24 mouse cellular contexts compared by ENCODE assay signal in the genomic region with DNA sequence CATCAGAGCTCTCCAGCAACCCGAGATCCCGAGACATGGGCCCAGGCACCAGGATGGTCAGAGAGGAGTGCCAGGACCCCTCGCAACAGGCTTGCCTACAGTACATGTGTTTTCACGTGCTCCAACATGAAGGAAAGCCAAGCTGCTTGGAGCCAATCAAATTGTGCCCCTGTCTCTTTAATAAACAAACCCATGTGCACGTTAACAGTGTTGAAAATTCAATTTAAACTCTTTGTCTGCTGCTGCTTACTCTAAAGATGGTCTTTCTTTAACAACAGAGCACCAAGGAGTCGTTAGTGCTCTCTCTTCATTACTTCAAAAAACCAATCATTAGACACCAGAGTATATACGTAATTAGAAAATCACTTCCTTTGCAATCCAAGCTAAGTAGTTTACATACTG. TPM values are rescaled to one million over a fixed set of nuclear protein-coding genes. Genes with fewer than 3 reads are reported as not detected.
DNase-seq lines count a peak whose midpoint lies in the region; ATAC-seq and TF ChIP-seq lines count a peak whose summit lies in the region.
"Had no signal": no experiment of that assay in that cellular context is flagged by ENCODE, and none has a peak within 500 bp of the region (broad histone marks: within the 10 kb centered on the region; RNA-seq: fewer than 3 reads in every experiment).

No protein-coding gene starts in this region.

- peak overlapping the region; percentile 35; the same call in 1 of the 2 replicates for H3K27ac ChIP-seq in neural tube, embryonic 13.5 days (replicated peaks)
- H3K27ac ChIP-seq in forebrain, embryonic 13.5 days = peak overlapping the region; percentile 52; the same call in 1 of the 2 replicates
- 0 out of 2 replicates have a peak overlapping the region, but pooled peaks have one; percentile 4 for H3K27ac ChIP-seq in hindbrain, embryonic 15.5 days (replicated peaks)
- H3K27ac ChIP-seq in kidney, embryonic 15.5 days = no peak overlapping the region
- H3K27ac ChIP-seq in lung, postnatal 0 days (ENCODE audit: low read length) = no peak overlapping the region
- H3K27ac ChIP-seq: neural tube, embryonic 12.5 days had no signal

- H3K9me3 ChIP-seq in neural tube, embryonic 13.5 days = no peaks in the 10 kb centered on the region
- H3K9me3 ChIP-seq in forebrain, embryonic 13.5 days (replicated peaks) = no peaks in the 10 kb centered on the region
- H3K9me3 ChIP-seq in hindbrain, embryonic 15.5 days = no peaks in the 10 kb centered on the region
- no peaks in the 10 kb centered on the region for H3K9me3 ChIP-seq in kidney, embryonic 15.5 days (replicated peaks)
- no peaks in the 10 kb centered on the region for H3K9me3 ChIP-seq in lung, postnatal 0 days (ENCODE audit: low read length)
- H3K9me3 ChIP-seq: heart, embryonic 12.5 days; neural tube, embryonic 12.5 days had no signal

- peak overlapping the region; percentile 11; the same call in 1 of the 2 replicates for H3K4me2 ChIP-seq in neural tube, embryonic 13.5 days
- peak overlapping the region; percentile 37 for H3K4me2 ChIP-seq in forebrain, embryonic 13.5 days
- no peak overlapping the region; the same call in 1 of the 2 replicates for H3K4me2 ChIP-seq in hindbrain, embryonic 15.5 days
- H3K4me2 ChIP-seq in kidney, embryonic 15.5 days = no peak overlapping the region
- no peak overlapping the region for H3K4me2 ChIP-seq in lung, postnatal 0 days (replicated peaks; ENCODE audit: low read depth, low read length)
- H3K4me2 ChIP-seq: heart, embryonic 12.5 days; midbrain, embryonic 11.5 days; neural tube, embryonic 12.5 days had no signal

- no peaks in the 10 kb centered on the region for H3K36me3 ChIP-seq in neural tube, embryonic 13.5 days
- no peaks in the 10 kb centered on the region for H3K36me3 ChIP-seq in forebrain, embryonic 13.5 days (ENCODE audit: poor library complexity, severe bottlenecking)
- no peaks in the 10 kb centered on the region for H3K36me3 ChIP-seq in hindbrain, embryonic 15.5 days
- H3K36me3 ChIP-seq in kidney, embryonic 15.5 days = no peaks in the 10 kb centered on the region
- H3K36me3 ChIP-seq in lung, postnatal 0 days (ENCODE audit: insufficient read depth, low read length) = no peaks in the 10 kb centered on the region
- H3K36me3 ChIP-seq: heart, embryonic 12.5 days; neural tube, embryonic 12.5 days had no signal

- no peak for TF ChIP-seq EP300 in lung, postnatal 0 days (IDR thresholded peaks at IDR 0.05)

- H3K9ac ChIP-seq in neural tube, embryonic 13.5 days = no peak overlapping the region
- no peak overlapping the region for H3K9ac ChIP-seq in forebrain, embryonic 13.5 days
- no peak overlapping the region for H3K9ac ChIP-seq in hindbrain, embryonic 15.5 days
- H3K9ac ChIP-seq in kidney, embryonic 15.5 days = no peak overlapping the region
- H3K9ac ChIP-seq in lung, postnatal 0 days (replicated peaks; ENCODE audit: low read depth) = no peak overlapping the region
- H3K9ac ChIP-seq: heart, embryonic 12.5 days; neural tube, embryonic 12.5 days had no signal

- H3K4me3 ChIP-seq in neural tube, embryonic 13.5 days = no peak overlapping the region
- H3K4me3 ChIP-seq in forebrain, embryonic 13.5 days = no peak overlapping the region
- H3K4me3 ChIP-seq in hindbrain, embryonic 15.5 days = no peak overlapping the region
- H3K4me3 ChIP-seq in kidney, embryonic 15.5 days (replicated peaks) = no peak overlapping the region
- no peak overlapping the region for H3K4me3 ChIP-seq in lung, postnatal 0 days (ENCODE audit: low read depth, low read length)
- H3K4me3 ChIP-seq: heart, embryonic 12.5 days; neural tube, embryonic 12.5 days had no signal

- ATAC-seq in neural tube, embryonic 13.5 days (ENCODE audit: low read depth) = peak; percentile 62
- ATAC-seq in forebrain, embryonic 13.5 days = peak; percentile 54; the same call in 1 of the 2 replicates
- ATAC-seq in hindbrain, embryonic 15.5 days (ENCODE audit: low FRiP score, low read depth) = peak; percentile 65; the same call in 1 of the 2 replicates
- ATAC-seq in kidney, embryonic 15.5 days (replicated peaks; ENCODE audit: low FRiP score) = no peak
- ATAC-seq in lung, postnatal 0 days = no peak
- ATAC-seq: activated CD4-positive, CD25-positive, alpha-beta regulatory T cell, adult 4 months had no signal

- 48% methylated on average over 7 of the region's 7 CpGs for WGBS in neural tube, embryonic 13.5 days
- WGBS in forebrain, embryonic 13.5 days = 28% methylated on average over 7 of the region's 7 CpGs
- WGBS in hindbrain, embryonic 15.5 days = 46% methylated on average over 7 of the region's 7 CpGs
- WGBS in kidney, embryonic 15.5 days = 67% methylated on average over 7 of the region's 7 CpGs
- 68% methylated on average over 7 of the region's 7 CpGs for WGBS in lung, postnatal 0 days

- TF ChIP-seq CTCF in lung, postnatal 0 days (IDR thresholded peaks at IDR 0.05) = no peak

- H3K4me1 ChIP-seq in neural tube, embryonic 13.5 days (replicated peaks) = peaks cover 51% of the 10 kb centered on the region
- H3K4me1 ChIP-seq in forebrain, embryonic 13.5 days = peaks cover 68% of the 10 kb centered on the region
- H3K4me1 ChIP-seq in hindbrain, embryonic 15.5 days (replicated peaks) = peaks cover 41% of the 10 kb centered on the region
- H3K4me1 ChIP-seq in kidney, embryonic 15.5 days = no peaks in the 10 kb centered on the region
- H3K4me1 ChIP-seq in lung, postnatal 0 days (ENCODE audit: insufficient read depth, low read depth, low read length) = no peaks in the 10 kb centered on the region

- H3K27me3 ChIP-seq in neural tube, embryonic 13.5 days = no peaks in the 10 kb centered on the region
- no peaks in the 10 kb centered on the region for H3K27me3 ChIP-seq in forebrain, embryonic 13.5 days
- no peaks in the 10 kb centered on the region for H3K27me3 ChIP-seq in hindbrain, embryonic 15.5 days
- no peaks in the 10 kb centered on the region; the same call in 1 of the 2 replicates for H3K27me3 ChIP-seq in kidney, embryonic 15.5 days
- H3K27me3 ChIP-seq in lung, postnatal 0 days (replicated peaks; ENCODE audit: insufficient read depth, low read length) = no peaks in the 10 kb centered on the region
- H3K27me3 ChIP-seq: neural tube, embryonic 12.5 days had no signal

- no peak for DNase-seq in neural tube, embryonic 10.5 days (ENCODE audit: extremely low spot score, low spot score)
- DNase-seq in retina, postnatal 1 day = peak; percentile 63
- DNase-seq in lung, postnatal 0 days (ENCODE audit: low spot score) = no peak
- no peak for DNase-seq in lung, postnatal 10 days
- DNase-seq: adrenal gland, adult 8-10 months; cerebellum, adult 2 months; cerebellum, postnatal 36 days; embryo, embryonic 11 days; gastrocnemius, postnatal 10 days; heart, postnatal 10 days; kidney, adult 11 months; right cerebral cortex, postnatal 25 days; spleen, adult 18-20 months; thymus, postnatal 25 days had no signal

RNA-seq across cellular contexts. Expression of a gene that starts 50.2 kb away (rescaled TPM):
- 51.7 and 52.5 TPM in 2 replicates for polyA plus RNA-seq in neural tube, embryonic 13.5 days (2015; fragmentation: Nextera tagmentation; extraction: Ambion mirVana)
- 39.7 and 42.0 TPM in 2 replicates for polyA plus RNA-seq in forebrain, embryonic 13.5 days (2015; fragmentation: Nextera tagmentation; extraction: Ambion mirVana)
- polyA plus RNA-seq in hindbrain, embryonic 15.5 days (2015; fragmentation: Nextera tagmentation; extraction: Ambion mirVana) = 36.0 and 36.2 TPM in 2 replicates
- 6.7 and 9.5 TPM in 2 replicates for polyA plus RNA-seq in kidney, embryonic 15.5 days (2015; fragmentation: Nextera tagmentation; extraction: Ambion mirVana)
- 3.2 and 3.5 TPM in 2 replicates for polyA plus RNA-seq in lung, postnatal 0 days (2015; fragmentation: Nextera tagmentation; extraction: Ambion mirVana)
- polyA plus RNA-seq: C2C12; liver, adult 2 months had no signal

Comparison
In these comparisons a context has a peak if more than half of its experiments do, and no peak if none do; other contexts are left out.
1. ATAC-seq: peak in neural tube, embryonic 13.5 days (single experiment), forebrain, embryonic 13.5 days (single experiment) and hindbrain, embryonic 15.5 days (single experiment); none in kidney, embryonic 15.5 days (single experiment) and lung, postnatal 0 days (single experiment).
2. H3K27ac ChIP-seq: peak in neural tube, embryonic 13.5 days (single experiment), forebrain, embryonic 13.5 days (single experiment) and hindbrain, embryonic 15.5 days (single experiment); none in kidney, embryonic 15.5 days (single experiment) and lung, postnatal 0 days (single experiment).
3. H3K4me2 ChIP-seq: peak in neural tube, embryonic 13.5 days (single experiment) and forebrain, embryonic 13.5 days (single experiment); none in hindbrain, embryonic 15.5 days (single experiment), kidney, embryonic 15.5 days (single experiment) and lung, postnatal 0 days (single experiment).